Mouse (Mus musculus): ENCODE measurements around the gene Gfpt1.

The Gfpt1 gene

GRCm38 (mm10) chr6:87138479-87138878 lies 95.8 kb downstream of the Gfpt1 start:
- TF ChIP-seq GATA4 (IDR thresholded peaks at IDR 0.05; ENCODE audit: insufficient replicate concordance, low read length) = no peak

- TF ChIP-seq GATA4 (IDR thresholded peaks at IDR 0.05; ENCODE audit: insufficient replicate concordance, low read length) = no peak
Measured at GRCm38 (mm10) chr6:87139796-87140553, 97.3 kb downstream of the Gfpt1 start.
